Mouse (Mus musculus) heart, embryonic 10.5 days (tissue): ENCODE measurements around the gene Tsku. TPM values are rescaled to one million over a fixed set of nuclear protein-coding genes. Genes with fewer than 3 reads are reported as not detected.

Experiments used
- DNase-seq: peaks from one replicate; pipeline ENCODE4 v3.0.0-alpha.2; 2017; ENCODE audit warnings: low spot score
- H3K27ac ChIP-seq: fragments of 300-500 bp; sonication (generic); 2 replicates; pipeline ENCODE4 v1.5.1; 2016; ENCODE audit warnings: mild to moderate bottlenecking
- H3K27me3 ChIP-seq: fragments of 300-500 bp; sonication (generic); 2 replicates; pipeline ENCODE4 v1.6.1; 2016; ENCODE audit warnings: mild to moderate bottlenecking; ENCODE audit not compliant: poor library complexity, insufficient read depth, severe bottlenecking
- H3K36me3 ChIP-seq: fragments of 300-500 bp; sonication (generic); 2 replicates; pipeline ENCODE4 v1.6.1; 2016; ENCODE audit warnings: mild to moderate bottlenecking, moderate library complexity
- H3K4me1 ChIP-seq: fragments of 300-500 bp; sonication (generic); 2 replicates; pipeline ENCODE4 v1.6.1; 2016; ENCODE audit warnings: mild to moderate bottlenecking
- H3K4me3 ChIP-seq: fragments of 300-500 bp; sonication (generic); 2 replicates; pipeline ENCODE4 v1.5.1; 2016; ENCODE audit warnings: mild to moderate bottlenecking, moderate library complexity
- H3K9me3 ChIP-seq: fragments of 300-500 bp; sonication (generic); 2 replicates; pipeline ENCODE4 v1.6.1; 2016; ENCODE audit warnings: mild to moderate bottlenecking, moderate library complexity
- WGBS: fragments of 180-500 bp; shearing (Covaris S2); methylation state at CpG from one replicate; pipeline ENCODE4 v1.1.7; 2016; 5-methylcytosine and 5-hydroxymethylcytosine counted together
- polyA plus RNA-seq: library from polyadenylated mRNA; unstranded; fragments of >200 nt; fragmentation: Nextera tagmentation; extraction: Ambion mirVana; gene quantifications from 2 replicates; pipeline ENCODE4 v1.2.1, GENCODE M21; 2016

The Tsku gene
- polyA plus RNA-seq, 1 experiment from 2014 or later: 5.6 TPM

- no peak overlapping the region for H3K4me3 ChIP-seq
- H3K4me1 ChIP-seq: peaks cover 35% of the 10 kb centered on the region
- no peak for DNase-seq
- no peak overlapping the region for H3K27ac ChIP-seq
- no peaks in the 10 kb centered on the region for H3K27me3 ChIP-seq
- WGBS: 85% methylated on average over 5 of the region's 5 CpGs
- no peaks in the 10 kb centered on the region for H3K36me3 ChIP-seq
- H3K9me3 ChIP-seq: no peaks in the 10 kb centered on the region
These were observed 27.6 kb downstream of the Tsku start for GRCm38 (mm10) chr7:98333507-98333906.

DNA sequence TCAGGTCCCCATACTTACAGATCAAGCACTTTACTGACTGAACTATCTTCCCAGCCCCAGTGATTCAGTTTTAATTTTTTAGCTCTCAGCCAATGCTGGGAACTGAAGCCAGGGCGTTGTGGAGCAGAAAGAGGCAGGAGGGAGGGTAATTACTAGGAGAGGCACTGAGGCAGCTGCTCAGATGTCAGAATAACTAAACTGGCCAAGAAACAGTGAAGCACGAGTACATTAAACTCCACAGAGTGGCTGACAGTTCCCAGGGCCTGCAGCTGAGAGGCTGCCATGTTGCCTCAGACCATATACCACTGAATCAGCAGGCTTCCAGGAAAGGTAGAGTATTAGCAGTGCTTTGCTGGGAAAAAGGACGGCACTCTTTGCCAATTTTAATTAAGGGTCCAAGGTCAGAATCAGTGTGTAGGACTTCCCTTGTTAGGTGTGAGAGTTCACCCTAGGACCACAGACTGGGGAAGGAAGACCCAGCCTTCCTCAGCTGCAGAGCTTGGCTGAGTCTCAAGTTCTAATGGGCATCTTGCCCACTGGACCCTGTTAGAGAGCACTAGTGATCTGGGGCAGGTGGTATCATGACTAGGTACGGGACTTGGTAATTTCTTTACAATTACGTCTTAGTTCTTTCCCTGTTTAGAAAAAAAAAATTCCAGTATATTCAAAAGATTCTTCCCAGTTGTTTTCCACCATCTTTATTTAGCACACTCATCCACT is 28.3 kb downstream of the Tsku start:
- H3K4me1 ChIP-seq: peaks cover 35% of the 10 kb centered on the region
- no peaks in the 10 kb centered on the region for H3K36me3 ChIP-seq
- H3K9me3 ChIP-seq: no peaks in the 10 kb centered on the region
- H3K27me3 ChIP-seq: no peaks in the 10 kb centered on the region
- no peak for DNase-seq
- H3K4me3 ChIP-seq: no peak overlapping the region
- WGBS: 75% methylated on average over 5 of the region's 5 CpGs
- peak overlapping the region; percentile 18; the same call in 1 of the 2 replicates for H3K27ac ChIP-seq

DNA sequence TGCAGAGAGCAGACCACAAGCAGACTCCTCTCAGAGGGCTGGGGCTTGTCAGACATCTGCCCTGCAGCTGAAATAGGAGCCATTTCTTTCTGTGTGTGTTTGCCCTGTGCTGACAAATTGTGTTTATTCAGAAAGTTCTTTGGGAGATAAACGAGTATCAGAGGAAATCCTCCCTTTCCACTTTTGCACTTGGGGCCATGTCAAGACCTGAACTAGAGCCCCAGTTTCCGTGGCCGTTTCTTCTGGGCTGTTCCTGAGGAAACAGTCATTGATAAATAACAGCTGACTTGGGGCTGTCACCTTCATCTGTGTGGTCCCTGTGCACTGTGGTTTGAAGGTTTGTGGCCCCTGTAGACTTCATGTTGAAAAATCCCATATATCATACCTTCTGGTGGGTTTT is 29.2 kb downstream of the Tsku start:
- WGBS: 31% methylated on average over 3 of the region's 3 CpGs
- Histone ChIP-seq H3K4me3 (no peak overlapping the region), H3K27ac (0 out of 2 replicates have a peak overlapping the region, but pooled peaks have one; percentile 18), H3K27me3 (no peaks in the 10 kb centered on the region), H3K36me3 (no peaks in the 10 kb centered on the region), H3K9me3 (no peaks in the 10 kb centered on the region), H3K4me1 (peaks cover 35% of the 10 kb centered on the region)
- no peak for DNase-seq

- WGBS: 59% methylated on average over 2 of the region's 2 CpGs
- no peak for DNase-seq
- H3K4me3 ChIP-seq: no peak overlapping the region
- H3K36me3 ChIP-seq: no peaks in the 10 kb centered on the region
- H3K27ac ChIP-seq: peak overlapping the region; percentile 82
- no peaks in the 10 kb centered on the region for H3K9me3 ChIP-seq
- H3K4me1 ChIP-seq: peaks cover 35% of the 10 kb centered on the region
- no peaks in the 10 kb centered on the region for H3K27me3 ChIP-seq
These were observed 30.6 kb downstream of the Tsku start for GRCm38 (mm10) chr7:98330375-98331002.

DNA sequence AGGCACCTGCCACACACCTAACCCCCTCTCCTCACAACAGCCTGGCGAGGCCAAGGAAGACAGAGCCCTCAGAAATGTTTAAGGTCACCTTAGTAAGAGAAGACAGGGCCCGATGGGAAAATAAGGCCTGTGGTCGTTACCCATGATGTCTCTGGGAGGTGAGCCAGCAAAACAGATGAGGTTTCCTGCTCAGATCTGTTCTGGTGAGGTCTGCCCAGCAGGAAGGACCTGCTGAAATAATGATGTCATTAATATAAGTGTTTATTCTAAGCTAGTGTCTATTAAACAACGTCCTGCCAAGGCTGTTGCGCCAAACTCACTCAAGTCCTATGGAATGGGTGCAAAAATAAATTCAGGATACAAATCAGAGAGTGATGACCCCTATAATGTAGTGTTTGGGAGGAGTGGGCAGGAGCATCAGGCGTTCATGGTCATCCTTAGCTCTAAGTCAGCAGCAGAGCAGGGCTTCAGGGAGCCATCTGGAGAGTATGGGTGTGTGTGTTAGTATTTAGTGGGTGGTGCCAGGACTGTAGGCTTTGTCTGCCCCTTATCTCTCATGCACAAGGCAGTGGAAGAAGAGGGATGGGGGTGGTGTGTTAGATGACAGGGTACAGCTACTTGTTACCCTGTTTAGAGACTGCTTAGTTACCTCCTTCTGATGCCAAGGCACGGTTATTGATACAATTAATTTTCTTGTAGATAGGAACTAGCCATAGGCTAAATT is 31.3 kb downstream of the Tsku start:
- DNase-seq: peak; percentile 91
- H3K4me1 ChIP-seq: peaks cover 35% of the 10 kb centered on the region
- no peaks in the 10 kb centered on the region for H3K9me3 ChIP-seq
- H3K27me3 ChIP-seq: no peaks in the 10 kb centered on the region
- no peaks in the 10 kb centered on the region for H3K36me3 ChIP-seq
- peak overlapping the region; percentile 82 for H3K27ac ChIP-seq
- WGBS: 74% methylated on average over 7 of the region's 7 CpGs
- no peak overlapping the region for H3K4me3 ChIP-seq

DNA sequence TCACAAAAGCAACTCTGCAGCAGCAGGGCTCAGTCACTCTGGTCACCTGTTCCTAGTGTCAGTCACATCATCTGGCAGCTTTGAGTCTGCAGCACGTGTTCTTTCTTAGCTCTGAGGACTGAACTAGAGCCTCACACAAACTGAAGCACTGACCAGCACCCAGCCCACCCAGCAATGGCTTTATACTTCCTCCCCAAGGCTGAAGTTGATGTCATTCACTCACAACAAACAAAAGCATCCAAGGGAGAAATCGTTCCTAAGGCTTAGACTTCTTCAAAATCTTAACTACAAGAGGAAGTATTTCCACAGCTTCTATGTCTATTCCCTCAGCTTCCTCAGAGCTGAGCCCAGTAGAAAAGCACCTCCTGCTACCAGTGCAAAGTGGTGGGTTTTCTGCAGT is 32.8 kb downstream of the Tsku start:
- WGBS: 43% methylated on average over 2 of the region's 2 CpGs
- Histone ChIP-seq H3K4me3 (no peak overlapping the region), H3K9me3 (no peaks in the 10 kb centered on the region), H3K27me3 (no peaks in the 10 kb centered on the region), H3K27ac (no peak overlapping the region), H3K4me1 (peaks cover 37% of the 10 kb centered on the region), H3K36me3 (no peaks in the 10 kb centered on the region)
- DNase-seq: no peak

DNA sequence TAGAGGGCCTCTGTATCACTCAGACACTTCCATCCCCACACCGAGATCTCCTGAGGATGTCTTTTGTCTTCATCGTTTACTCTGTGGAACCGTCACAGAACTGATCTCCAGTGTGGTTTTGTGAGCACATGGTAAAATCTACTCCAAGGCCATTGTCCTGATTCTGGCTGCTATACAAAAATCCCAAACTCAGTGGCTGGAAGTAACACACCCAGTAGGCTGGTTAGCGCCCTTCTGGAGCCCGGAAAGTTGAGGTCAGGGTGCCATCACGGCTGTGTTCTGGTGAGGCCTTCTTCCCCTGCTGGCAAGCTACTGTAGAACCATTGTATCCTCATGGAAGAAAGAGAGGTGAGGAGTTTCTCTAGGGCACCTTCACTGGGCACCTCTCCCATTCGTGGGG is 35.1 kb downstream of the Tsku start:
- H3K9me3 ChIP-seq: no peaks in the 10 kb centered on the region
- 87% methylated on average over 7 of the region's 7 CpGs for WGBS
- H3K36me3 ChIP-seq: no peaks in the 10 kb centered on the region
- H3K4me3 ChIP-seq: no peak overlapping the region
- H3K4me1 ChIP-seq: peaks cover 25% of the 10 kb centered on the region
- no peak for DNase-seq
- no peak overlapping the region for H3K27ac ChIP-seq
- no peaks in the 10 kb centered on the region for H3K27me3 ChIP-seq

- WGBS: 69% methylated on average over 1 of the region's 1 CpGs
- no peaks in the 10 kb centered on the region for H3K36me3 ChIP-seq
- H3K27ac ChIP-seq: no peak overlapping the region
- peaks cover 10% of the 10 kb centered on the region; the same call in 1 of the 2 replicates for H3K4me1 ChIP-seq
- H3K9me3 ChIP-seq: no peaks in the 10 kb centered on the region
- DNase-seq: no peak
- H3K4me3 ChIP-seq: no peak overlapping the region
- no peaks in the 10 kb centered on the region for H3K27me3 ChIP-seq
These were observed 36.9 kb downstream of the Tsku start for GRCm38 (mm10) chr7:98324228-98324627.

GRCm38 (mm10) chr7:98323288-98324019 is 37.7 kb downstream of the Tsku start:
- peaks cover 10% of the 10 kb centered on the region; the same call in 1 of the 2 replicates for H3K4me1 ChIP-seq
- no peak overlapping the region for H3K27ac ChIP-seq
- H3K27me3 ChIP-seq: no peaks in the 10 kb centered on the region
- H3K36me3 ChIP-seq: no peaks in the 10 kb centered on the region
- DNase-seq: no peak
- no peaks in the 10 kb centered on the region for H3K9me3 ChIP-seq
- WGBS: 52% methylated on average over 5 of the region's 5 CpGs
- H3K4me3 ChIP-seq: no peak overlapping the region

DNA sequence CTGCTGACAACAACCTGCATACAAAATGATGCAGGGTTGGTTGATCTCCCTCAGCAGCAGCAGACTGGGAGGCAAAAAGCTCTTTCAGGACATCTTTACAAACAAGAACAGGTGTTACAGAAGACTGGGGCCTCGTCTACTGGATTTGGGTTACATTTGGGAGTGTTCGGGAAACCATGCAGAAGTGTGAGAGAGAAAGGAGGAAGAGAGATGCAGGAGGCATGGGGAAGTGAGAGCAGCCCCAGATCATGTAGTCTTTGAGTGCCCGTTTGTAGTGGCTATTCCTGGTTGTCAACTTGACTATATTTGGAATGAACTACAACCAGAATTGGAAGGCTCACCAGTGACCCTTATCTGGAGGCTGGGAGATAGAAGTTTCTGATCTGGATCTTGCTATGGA is 38.7 kb downstream of the Tsku start:
- H3K36me3 ChIP-seq: no peaks in the 10 kb centered on the region
- H3K27ac ChIP-seq: no peak overlapping the region
- no peak overlapping the region for H3K4me3 ChIP-seq
- no peak for DNase-seq
- peaks cover 10% of the 10 kb centered on the region; the same call in 1 of the 2 replicates for H3K4me1 ChIP-seq
- no peaks in the 10 kb centered on the region for H3K27me3 ChIP-seq
- WGBS: 65% methylated on average over 3 of the region's 3 CpGs
- H3K9me3 ChIP-seq: no peaks in the 10 kb centered on the region

DNA sequence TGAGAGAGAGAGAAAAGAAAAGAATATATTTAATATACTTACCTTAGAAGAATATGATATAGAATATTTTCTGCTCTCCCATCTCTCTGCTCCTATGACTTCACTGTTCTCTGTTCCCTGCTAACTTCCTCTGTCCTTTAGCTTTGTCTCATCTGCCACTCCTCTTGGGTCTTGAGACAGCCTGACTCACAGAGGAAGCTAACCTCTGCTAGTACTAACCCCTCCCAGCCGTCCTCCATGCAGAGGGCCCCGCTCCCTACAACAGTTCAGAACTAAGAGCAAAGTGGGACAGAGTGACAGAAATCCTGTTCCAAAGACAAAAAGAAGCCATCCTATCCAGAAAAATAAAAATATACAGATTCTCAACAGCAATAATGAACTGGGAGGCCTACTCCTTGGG is 40.0 kb downstream of the Tsku start, which contains the start of gene Acer3:
Acer3 (minus strand) TSS at position 126 of the 400 bp plus-strand sequence.
- 81% methylated on average over 2 of the region's 2 CpGs for WGBS
- no peaks in the 10 kb centered on the region for H3K36me3 ChIP-seq
- H3K9me3 ChIP-seq: no peaks in the 10 kb centered on the region
- no peak within 1 kb of the TSS for H3K4me3 ChIP-seq
- H3K4me1 ChIP-seq: peaks cover 10% of the 10 kb centered on the region; the same call in 1 of the 2 replicates
- no peak within 1 kb of the TSS for H3K27ac ChIP-seq
- no peak for DNase-seq
- no peaks in the 10 kb centered on the region for H3K27me3 ChIP-seq

DNA sequence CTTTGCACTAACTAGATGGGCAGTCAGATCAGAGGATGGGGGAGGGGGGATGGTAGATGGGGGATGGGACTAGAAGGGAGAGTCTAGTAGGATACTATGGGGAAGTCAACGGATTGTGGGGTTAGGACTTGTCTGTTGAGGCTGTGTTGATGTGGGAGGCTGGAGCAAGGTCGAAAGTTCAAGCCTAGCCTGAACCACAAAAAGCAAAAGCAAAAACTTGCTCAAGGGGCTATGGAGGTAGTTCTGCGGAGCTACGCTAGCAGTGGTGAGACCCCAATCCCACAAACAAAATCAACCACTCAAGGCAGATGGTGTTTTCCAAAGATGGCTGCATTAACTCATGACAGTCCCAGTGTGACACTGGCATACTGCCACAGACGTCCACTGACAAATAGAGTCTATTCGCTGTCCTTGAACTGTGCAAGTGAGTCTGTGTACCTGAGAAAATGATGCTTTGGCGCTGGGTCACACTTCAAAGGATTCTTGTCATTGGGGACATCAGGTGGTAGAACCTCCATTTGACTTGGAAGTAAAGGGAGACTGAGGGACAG is 41.0 kb downstream of the Tsku start:
- no peak overlapping the region for H3K27ac ChIP-seq
- 79% methylated on average over 7 of the region's 7 CpGs for WGBS
- peaks cover 10% of the 10 kb centered on the region; the same call in 1 of the 2 replicates for H3K4me1 ChIP-seq
- H3K36me3 ChIP-seq: no peaks in the 10 kb centered on the region
- DNase-seq: peak; percentile 58
- H3K9me3 ChIP-seq: no peaks in the 10 kb centered on the region
- H3K27me3 ChIP-seq: no peaks in the 10 kb centered on the region
- H3K4me3 ChIP-seq: no peak overlapping the region
